Mouse (Mus musculus) liver, adult 2 months (tissue): ENCODE measurements at regions not wholly inside any gene's neighbourhood (a gene's known extent, or its start where the extent isn't known, plus 50 kb on each side); places are given as distances from the start of the nearest gene placed in this dataset.

Source experiments
- DNase-seq: peaks from one replicate; pipeline ENCODE4 v3.0.0-alpha.2; 2011; ENCODE audit warnings: low read depth, low spot score; ENCODE audit errors: extremely low read depth
- H3K27ac ChIP-seq: fragments of 200-500 bp; replicated peaks from 2 replicates; pipeline ENCODE4 v1.5.1; 2012; ENCODE audit warnings: low read depth, mild to moderate bottlenecking, control low read depth, inconsistent platforms, low read length; ENCODE audit not compliant: insufficient read depth
- H3K27me3 ChIP-seq: fragments of 200-500 bp; 2 replicates; pipeline ENCODE4 v1.6.1; 2012; ENCODE audit warnings: mild to moderate bottlenecking, moderate library complexity, low read length, inconsistent platforms; ENCODE audit not compliant: control insufficient read depth, insufficient read depth
- H3K36me3 ChIP-seq: fragments of 200-500 bp; 2 replicates; pipeline ENCODE4 v1.6.1; 2012; ENCODE audit warnings: low read length, inconsistent platforms; ENCODE audit not compliant: control insufficient read depth, insufficient read depth
- H3K4me1 ChIP-seq: fragments of 200-500 bp; 2 replicates; pipeline ENCODE4 v1.6.1; 2011; ENCODE audit warnings: low read length; ENCODE audit not compliant: control insufficient read depth, insufficient read depth
- H3K4me3 ChIP-seq: fragments of 200-500 bp; 2 replicates; pipeline ENCODE4 v1.5.1; 2011; ENCODE audit warnings: low read depth, mild to moderate bottlenecking, control low read depth, low read length, moderate library complexity; ENCODE audit not compliant: insufficient read depth
- H3K79me2 ChIP-seq: fragments of 200-500 bp; 2 replicates; pipeline ENCODE4 v1.6.1; 2012; ENCODE audit warnings: inconsistent platforms, mild to moderate bottlenecking, low read length, moderate library complexity; ENCODE audit not compliant: control insufficient read depth, insufficient read depth
- H3K9ac ChIP-seq: fragments of 200-500 bp; 2 replicates; pipeline ENCODE4 v1.6.1; 2012; ENCODE audit warnings: low read depth, mild to moderate bottlenecking, control low read depth, inconsistent platforms, low read length
- CTCF ChIP-seq: fragments of 200-500 bp; IDR thresholded peaks from 2 replicates; pipeline ENCODE4 v1.5.1; 2011; ENCODE audit warnings: low read depth, low read length, control low read depth
- POLR2A ChIP-seq: fragments of 200-500 bp; IDR thresholded peaks from 2 replicates; pipeline ENCODE4 v1.6.1; 2011; ENCODE audit warnings: low read length, control low read depth; ENCODE audit not compliant: insufficient read depth; ENCODE audit errors: extremely low read depth
- WGBS: fragments of 180-500 bp; shearing (Covaris S2); methylation state at CpG from one replicate; pipeline ENCODE4 v1.1.7; 2018; 5-methylcytosine and 5-hydroxymethylcytosine counted together

DNA sequence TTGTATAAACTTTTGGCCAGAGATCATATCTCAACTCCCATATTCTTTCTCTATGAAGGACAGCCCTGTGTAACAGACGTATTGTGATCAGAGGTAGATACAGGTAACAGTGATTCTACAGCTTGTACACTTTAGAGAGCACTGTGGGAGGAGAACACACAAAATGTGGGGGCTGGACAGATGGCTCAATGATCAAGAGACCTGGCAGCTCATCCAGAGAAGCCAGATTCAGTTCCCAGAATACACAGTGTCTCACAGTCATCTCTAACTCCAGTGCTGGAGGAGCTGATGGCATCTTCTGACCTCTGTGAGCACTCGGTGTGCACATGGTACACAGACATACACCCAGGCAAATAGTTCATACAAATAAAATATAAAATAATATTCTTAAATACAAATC is 102.5 kb upstream of the Fam78b start:
- Histone ChIP-seq H3K79me2 (no peaks in the 10 kb centered on the region), H3K4me3 (no peak overlapping the region), H3K27ac (no peak overlapping the region), H3K4me1 (no peaks in the 10 kb centered on the region), H3K9ac (no peak overlapping the region), H3K27me3 (no peaks in the 10 kb centered on the region), H3K36me3 (no peaks in the 10 kb centered on the region)
- TF ChIP-seq POLR2A (no peak), CTCF (no peak)
- whole genome bisulfite sequencing = 86% methylated on average over 2 of the region's 2 CpGs
- no peak for DNase-seq

GRCm38 (mm10) chr1:166899238-166899637 is 102.0 kb upstream of the Fam78b start:
- Histone ChIP-seq H3K36me3 (no peaks in the 10 kb centered on the region), H3K79me2 (no peaks in the 10 kb centered on the region), H3K9ac (no peak overlapping the region), H3K27me3 (no peaks in the 10 kb centered on the region), H3K27ac (no peak overlapping the region), H3K4me3 (no peak overlapping the region), H3K4me1 (no peaks in the 10 kb centered on the region)
- no peak for TF ChIP-seq POLR2A
- no peak for TF ChIP-seq CTCF
- WGBS = 64% methylated on average over 6 of the region's 6 CpGs
- DNase-seq = no peak

GRCm38 (mm10) chr1:166900028-166900427 is 101.2 kb upstream of the Fam78b start:
- Histone ChIP-seq H3K79me2 (no peaks in the 10 kb centered on the region), H3K9ac (no peak overlapping the region), H3K27ac (no peak overlapping the region), H3K27me3 (no peaks in the 10 kb centered on the region), H3K4me3 (no peak overlapping the region), H3K4me1 (no peaks in the 10 kb centered on the region), H3K36me3 (no peaks in the 10 kb centered on the region)
- DNase-seq = no peak
- TF ChIP-seq POLR2A (no peak), CTCF (no peak)
- WGBS = 71% methylated on average over 4 of the region's 4 CpGs

DNA sequence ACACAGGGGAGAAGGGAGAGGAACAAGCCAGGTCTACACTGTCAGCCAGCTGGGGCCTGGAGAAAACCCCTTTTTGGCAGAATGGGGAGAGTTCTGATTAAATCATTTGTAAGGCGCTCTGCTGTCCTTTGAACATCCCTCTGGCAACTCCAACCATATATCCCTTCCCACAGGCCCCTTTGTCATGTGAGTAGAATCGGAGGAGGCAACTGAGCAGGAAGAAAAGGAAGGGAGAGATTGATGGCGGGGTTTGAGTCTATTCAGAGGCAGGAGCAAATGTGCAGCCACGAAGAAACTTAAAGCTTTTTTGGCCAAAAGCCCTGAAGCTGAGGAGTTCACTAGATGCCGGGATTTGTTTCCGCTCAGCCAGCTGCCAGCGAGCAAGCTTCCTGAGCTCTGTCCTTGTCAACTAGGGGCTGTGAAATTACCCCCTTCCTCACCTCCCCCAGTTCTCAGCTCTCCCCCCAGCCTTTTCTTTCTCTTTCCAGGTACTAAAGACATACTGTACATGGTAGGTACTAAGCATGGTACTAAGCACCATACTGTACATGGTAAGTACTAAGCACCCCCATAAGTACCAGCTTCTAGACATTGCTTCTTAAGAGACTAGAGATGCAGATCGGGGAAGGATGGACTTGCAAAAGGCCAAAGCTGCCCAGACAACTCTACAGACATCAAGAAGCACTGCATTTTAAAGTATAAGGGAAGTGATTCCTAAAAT is 100.6 kb upstream of the Fam78b start:
- Histone ChIP-seq H3K36me3 (no peaks in the 10 kb centered on the region), H3K27me3 (no peaks in the 10 kb centered on the region), H3K4me1 (no peaks in the 10 kb centered on the region), H3K9ac (no peak overlapping the region), H3K27ac (no peak overlapping the region), H3K79me2 (no peaks in the 10 kb centered on the region), H3K4me3 (no peak overlapping the region)
- DNase-seq = no peak
- TF ChIP-seq CTCF (no peak), POLR2A (no peak)
- WGBS = 63% methylated on average over 8 of the region's 8 CpGs

DNA sequence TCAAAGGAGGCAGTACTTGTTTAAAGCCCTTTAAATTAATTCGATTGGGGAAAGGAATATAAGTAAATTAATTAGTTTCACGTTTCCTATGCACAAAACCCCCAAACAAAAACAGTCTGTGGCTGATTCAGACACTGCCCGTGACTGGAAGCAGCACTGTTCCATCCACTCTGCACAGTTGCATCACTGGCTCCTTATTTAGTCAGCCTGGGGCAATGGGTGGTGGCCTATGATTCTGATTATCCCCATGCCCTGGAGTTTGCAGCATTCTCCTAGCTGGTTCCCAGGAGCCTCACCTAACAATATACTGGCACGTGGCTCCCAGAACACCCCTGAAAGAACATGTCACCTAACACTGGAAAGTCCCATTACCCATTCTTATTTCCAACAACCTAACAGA is 99.6 kb upstream of the Fam78b start:
- WGBS = 70% methylated on average over 4 of the region's 4 CpGs
- no peak overlapping the region for H3K27ac ChIP-seq
- H3K9ac ChIP-seq = no peak overlapping the region
- no peaks in the 10 kb centered on the region for H3K27me3 ChIP-seq
- no peaks in the 10 kb centered on the region for H3K36me3 ChIP-seq
- H3K4me1 ChIP-seq = no peaks in the 10 kb centered on the region
- no peak for DNase-seq
- no peak overlapping the region for H3K4me3 ChIP-seq
- TF ChIP-seq POLR2A (no peak), CTCF (no peak)
- no peaks in the 10 kb centered on the region for H3K79me2 ChIP-seq

DNA sequence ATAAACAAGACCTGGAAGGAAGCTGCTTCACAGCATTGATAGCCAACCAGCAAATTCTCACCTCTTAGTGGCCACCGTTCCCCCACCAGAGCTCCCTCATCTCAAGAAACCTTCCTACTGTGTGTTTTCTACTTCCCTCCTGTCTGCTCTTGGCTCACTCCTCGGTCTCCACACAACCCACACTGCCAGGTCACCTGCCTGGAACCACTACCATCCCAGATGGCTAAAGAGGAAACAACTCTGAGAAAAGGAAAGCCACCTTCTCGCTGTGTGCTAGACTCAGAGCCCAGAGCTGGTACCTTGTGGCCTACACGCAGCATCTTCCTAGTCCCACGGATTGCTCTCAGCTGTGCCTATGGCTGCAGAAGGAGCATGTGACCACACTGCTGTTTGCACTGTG is 97.8 kb upstream of the Fam78b start:
- WGBS = 71% methylated on average over 5 of the region's 5 CpGs
- H3K79me2 ChIP-seq = no peaks in the 10 kb centered on the region
- no peak for TF ChIP-seq CTCF
- TF ChIP-seq POLR2A = no peak

More for the DNA sequence above, 97.8 kb upstream of the Fam78b start:
- Histone ChIP-seq H3K27ac (no peak overlapping the region), H3K36me3 (no peaks in the 10 kb centered on the region), H3K27me3 (no peaks in the 10 kb centered on the region), H3K9ac (no peak overlapping the region), H3K4me1 (no peaks in the 10 kb centered on the region), H3K4me3 (no peak overlapping the region)
- no peak for DNase-seq
